Mouse (Mus musculus): ENCODE measurements around the gene Mnt. TPM values are rescaled to one million over a fixed set of nuclear protein-coding genes. Genes with fewer than 3 reads are reported as not detected.

The Mnt gene
- polyA plus RNA-seq, 1 experiment from 2014 or later = 7.3 TPM

DNA sequence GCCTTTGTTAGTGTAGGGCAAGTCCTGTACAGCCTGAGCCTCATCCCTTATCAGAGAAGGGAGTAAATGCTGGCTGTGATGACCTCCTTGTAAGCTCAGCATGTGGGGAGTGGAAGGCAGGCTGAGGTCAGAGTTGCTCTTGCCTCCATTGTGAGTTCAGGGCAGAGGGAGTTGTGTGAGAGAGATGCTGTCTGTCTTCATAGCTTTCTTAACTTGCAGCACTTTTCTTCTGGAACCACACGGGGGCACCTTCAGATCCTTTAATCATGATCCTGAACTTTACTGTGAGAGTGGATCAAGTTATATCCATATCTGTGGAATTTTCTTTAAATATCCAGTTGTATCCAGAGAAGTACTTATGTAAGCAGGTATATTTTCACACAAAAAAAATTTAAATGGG is 9.3 kb upstream of the Mnt start:
- peaks cover 28% of the 10 kb centered on the region for H3K36me3 ChIP-seq
- H3K27me3 ChIP-seq (replicated peaks) = no peaks in the 10 kb centered on the region
- WGBS = 45% methylated on average over 1 of the region's 1 CpGs
- no peak overlapping the region for H3K9ac ChIP-seq (replicated peaks)
- ATAC-seq (ENCODE audit: low FRiP score) = no peak
- no peak overlapping the region for H3K4me3 ChIP-seq (replicated peaks)
- H3K9me3 ChIP-seq (replicated peaks) = no peaks in the 10 kb centered on the region
- H3K27ac ChIP-seq (replicated peaks) = no peak overlapping the region
- H3K4me2 ChIP-seq = no peak overlapping the region
- H3K4me1 ChIP-seq = no peaks in the 10 kb centered on the region

DNA sequence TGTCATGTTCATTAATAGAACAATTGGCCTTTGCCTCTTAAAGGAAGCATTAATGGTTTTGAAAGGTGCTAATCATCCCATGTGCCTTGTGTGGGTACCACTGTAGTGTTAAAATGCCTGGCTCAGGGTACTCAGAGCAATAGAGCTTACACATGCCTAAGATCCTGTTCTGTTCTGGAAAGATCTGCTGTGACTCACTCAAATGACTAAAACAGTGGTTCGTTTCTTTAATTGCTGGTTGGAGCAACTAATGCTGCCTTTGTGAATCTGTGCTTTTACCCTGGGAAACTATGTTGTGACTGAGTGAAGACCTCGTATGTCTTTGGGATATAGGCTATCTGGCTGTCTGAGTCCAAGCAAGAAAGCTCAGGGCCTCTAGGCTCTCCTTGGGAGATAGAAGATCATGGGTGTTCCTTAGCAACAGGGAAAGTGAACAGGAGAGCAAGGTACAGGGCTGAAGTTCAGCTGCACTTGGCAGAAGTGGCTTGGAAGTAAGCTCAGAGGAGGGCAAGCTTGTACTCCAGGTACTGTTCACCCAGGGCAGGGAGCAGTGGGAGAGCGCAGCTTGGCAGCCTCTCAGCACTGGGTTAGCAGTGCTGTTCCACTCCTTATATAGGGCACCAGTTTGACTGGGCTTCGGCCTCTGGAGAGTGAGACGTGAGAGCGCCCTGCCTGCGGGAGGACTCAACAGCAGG is 7.8 kb upstream of the Mnt start:
- WGBS = 86% methylated on average over 7 of the region's 7 CpGs

DNA sequence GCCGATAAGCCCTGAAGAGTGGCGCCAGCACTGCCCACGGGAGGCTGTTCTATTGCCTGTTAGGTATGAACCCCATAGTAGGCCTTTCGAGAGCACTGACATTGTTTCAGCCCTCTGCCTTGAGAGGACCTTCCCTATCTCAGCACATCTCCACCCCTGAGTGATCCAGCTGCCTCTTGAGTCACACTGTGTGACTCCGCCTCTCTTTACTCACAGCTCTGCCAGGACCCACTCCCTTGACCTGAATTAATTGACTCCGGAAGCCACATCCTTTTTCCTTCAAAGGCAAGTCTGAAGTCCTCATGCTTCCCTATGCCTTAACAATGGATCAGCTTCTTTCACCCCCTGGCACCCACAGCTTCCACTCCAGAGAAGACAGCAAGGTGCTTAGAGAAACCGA is 4.6 kb upstream of the Mnt start:
- Histone ChIP-seq H3K9me3 (replicated peaks) (no peaks in the 10 kb centered on the region), H3K4me1 (peaks cover 15% of the 10 kb centered on the region), H3K27me3 (replicated peaks) (no peaks in the 10 kb centered on the region), H3K27ac (replicated peaks) (no peak overlapping the region), H3K9ac (replicated peaks) (no peak overlapping the region), H3K4me3 (replicated peaks) (no peak overlapping the region), H3K36me3 (no peaks in the 10 kb centered on the region), H3K4me2 (no peak overlapping the region)
- no peak for ATAC-seq (ENCODE audit: low FRiP score)
- WGBS = 67% methylated on average over 7 of the region's 7 CpGs

More for the DNA sequence above, 7.8 kb upstream of the Mnt start:
- Histone ChIP-seq H3K27me3 (replicated peaks) (no peaks in the 10 kb centered on the region), H3K27ac (replicated peaks) (no peak overlapping the region), H3K9me3 (replicated peaks) (no peaks in the 10 kb centered on the region), H3K4me1 (no peaks in the 10 kb centered on the region), H3K4me2 (no peak overlapping the region), H3K9ac (replicated peaks) (no peak overlapping the region), H3K4me3 (replicated peaks) (no peak overlapping the region), H3K36me3 (peaks cover 15% of the 10 kb centered on the region)
- no peak for ATAC-seq (ENCODE audit: low FRiP score)

DNA sequence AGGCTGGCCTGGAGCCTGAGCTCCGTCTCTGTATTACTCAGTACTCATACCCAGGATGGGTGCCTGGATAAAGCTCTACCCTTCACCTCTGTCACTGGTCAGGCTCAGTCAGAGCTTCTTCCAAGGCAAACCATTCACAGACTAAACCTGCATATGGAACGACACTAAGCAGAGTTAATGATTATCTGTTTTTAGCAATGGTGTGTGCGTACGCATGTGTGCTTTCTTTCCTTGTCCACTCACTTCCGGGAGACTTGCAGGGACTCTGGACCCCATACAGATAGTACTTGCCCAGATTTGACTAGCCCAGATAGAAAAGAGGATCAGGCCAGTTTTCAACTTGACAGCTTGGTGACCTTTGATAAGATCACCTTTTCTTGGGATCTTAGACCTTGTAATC is 4.0 kb upstream of the Mnt start:
- WGBS = 92% methylated on average over 5 of the region's 5 CpGs
- no peaks in the 10 kb centered on the region for H3K36me3 ChIP-seq
- no peak for ATAC-seq (ENCODE audit: low FRiP score)
- H3K4me2 ChIP-seq = no peak overlapping the region
- H3K27me3 ChIP-seq (replicated peaks) = no peaks in the 10 kb centered on the region
- no peaks in the 10 kb centered on the region for H3K9me3 ChIP-seq (replicated peaks)
- no peak overlapping the region for H3K4me3 ChIP-seq (replicated peaks)
- no peak overlapping the region for H3K9ac ChIP-seq (replicated peaks)
- H3K27ac ChIP-seq (replicated peaks) = no peak overlapping the region
- H3K4me1 ChIP-seq = peaks cover 15% of the 10 kb centered on the region

DNA sequence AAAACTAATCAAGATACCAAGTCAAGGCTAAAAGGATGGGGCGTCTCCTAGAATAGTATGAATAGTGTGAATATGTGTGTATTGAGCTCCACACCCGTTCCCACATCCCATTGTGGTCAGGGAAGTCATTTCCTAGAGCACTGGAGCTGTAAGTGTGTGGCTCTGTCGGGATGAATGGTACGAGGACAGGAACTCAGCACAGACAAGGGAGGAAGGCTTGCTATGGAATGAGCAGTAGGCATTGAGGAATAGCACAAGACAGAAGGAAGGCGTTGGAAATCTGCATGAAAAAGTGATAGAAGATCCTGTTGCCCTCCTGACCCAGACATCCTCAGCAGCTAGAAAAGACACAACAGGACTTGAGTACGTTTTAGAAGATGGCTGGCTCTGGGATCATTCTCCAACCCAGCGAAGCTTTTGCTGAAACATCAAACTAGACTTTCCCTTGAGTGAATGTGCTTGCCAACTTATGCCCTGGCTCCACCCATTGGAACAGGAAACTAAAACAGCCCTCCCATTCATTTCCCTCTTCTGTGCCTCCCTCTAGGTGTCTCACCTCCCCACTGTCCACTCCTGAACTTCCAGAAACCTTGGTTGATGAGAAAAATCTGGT is 2.8 kb upstream of the Mnt start:
- no peak for ATAC-seq (ENCODE audit: low FRiP score)
- no peak overlapping the region for H3K27ac ChIP-seq (replicated peaks)
- H3K27me3 ChIP-seq (replicated peaks) = no peaks in the 10 kb centered on the region
- H3K9ac ChIP-seq (replicated peaks) = no peak overlapping the region
- 79% methylated on average over 7 of the region's 7 CpGs for WGBS
- H3K4me1 ChIP-seq = peaks cover 21% of the 10 kb centered on the region
- no peaks in the 10 kb centered on the region for H3K9me3 ChIP-seq (replicated peaks)
- H3K36me3 ChIP-seq = no peaks in the 10 kb centered on the region
- H3K4me3 ChIP-seq (replicated peaks) = no peak overlapping the region
- H3K4me2 ChIP-seq = no peak overlapping the region

DNA sequence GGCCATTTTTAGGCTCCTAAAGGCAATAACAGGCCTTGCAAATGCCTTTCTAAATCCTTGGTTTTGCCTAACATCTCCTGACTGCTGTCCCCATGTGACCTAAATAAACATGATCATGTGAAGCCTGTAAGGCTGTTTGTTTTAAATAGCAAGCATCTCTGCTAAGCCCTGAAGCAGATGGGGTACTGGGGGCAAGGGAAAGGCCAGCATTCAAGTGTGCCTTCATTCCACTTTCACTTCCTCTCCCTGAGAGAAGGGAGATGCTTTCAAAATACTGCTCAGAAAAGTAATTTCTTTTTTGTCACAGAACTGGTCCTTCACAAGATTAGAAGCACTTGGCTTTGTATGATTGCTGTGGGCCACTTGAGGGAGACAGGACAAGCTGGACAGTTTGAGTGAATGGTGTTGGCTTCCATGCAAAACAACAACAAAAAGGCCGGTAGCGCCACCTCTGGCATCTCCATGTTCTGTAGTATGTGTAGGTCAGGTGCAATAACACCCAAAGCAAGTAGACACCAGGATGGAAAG is 2.3 kb upstream of the Mnt start:
- Histone ChIP-seq H3K4me3 (replicated peaks) (no peak overlapping the region), H3K9ac (replicated peaks) (no peak overlapping the region), H3K4me2 (no peak overlapping the region), H3K36me3 (no peaks in the 10 kb centered on the region), H3K4me1 (peaks cover 27% of the 10 kb centered on the region), H3K27ac (replicated peaks) (no peak overlapping the region), H3K9me3 (replicated peaks) (no peaks in the 10 kb centered on the region), H3K27me3 (replicated peaks) (no peaks in the 10 kb centered on the region)
- ATAC-seq (ENCODE audit: low FRiP score) = no peak
- 25% methylated on average over 2 of the region's 2 CpGs for WGBS

DNA sequence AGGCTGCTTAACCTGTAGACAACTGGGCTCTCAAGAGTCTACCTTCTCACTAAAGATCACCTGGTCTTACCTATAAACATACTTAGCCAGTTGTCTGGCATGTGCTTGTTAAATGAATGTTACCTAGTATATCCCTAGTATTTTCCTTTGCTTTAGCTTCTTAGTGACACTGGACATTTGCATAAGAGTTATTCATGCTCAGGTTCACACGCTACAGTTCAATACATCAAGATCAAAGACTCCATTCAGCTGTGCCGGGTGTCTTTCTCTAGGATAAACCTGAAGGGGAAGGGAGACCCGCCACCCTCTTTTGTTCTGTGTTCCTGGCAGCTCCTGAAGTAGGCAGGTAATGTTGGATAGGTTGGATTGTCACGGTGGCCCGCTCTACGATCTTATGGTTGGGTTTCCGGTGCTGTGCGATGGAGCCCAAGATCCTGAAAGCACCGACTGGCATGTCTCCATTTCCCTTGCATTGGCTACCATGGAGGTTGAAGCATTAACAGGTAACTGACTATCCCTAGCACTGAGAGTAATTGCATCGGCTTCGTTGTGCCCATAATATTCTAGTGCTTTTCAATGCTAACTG is 1.7 kb upstream of the Mnt start:
- Histone ChIP-seq H3K27ac (replicated peaks) (peak overlapping the region; percentile 97), H3K4me3 (replicated peaks) (peak overlapping the region; percentile 99)

DNA sequence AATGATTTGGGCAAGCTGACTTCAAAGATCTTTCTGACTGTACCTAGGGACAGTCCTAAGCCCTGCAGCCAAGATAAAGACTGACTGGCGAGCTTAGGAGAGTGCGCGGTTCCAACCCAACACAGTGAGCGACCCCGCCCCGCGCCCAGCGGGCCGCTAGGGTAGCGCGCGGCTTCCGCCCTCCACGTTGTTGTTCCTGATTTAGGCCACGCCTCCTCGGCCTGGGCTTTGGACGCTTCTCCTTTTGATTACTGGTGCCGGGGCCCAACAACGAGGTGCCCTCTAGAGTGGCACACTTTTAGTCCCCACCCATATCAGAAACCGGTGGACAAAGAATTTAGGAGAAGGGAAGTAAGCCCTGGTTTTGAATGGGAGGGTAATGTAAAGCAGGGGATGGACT is 908 bp upstream of the Mnt start:
- peak overlapping the region; percentile 97 for H3K27ac ChIP-seq (replicated peaks)
- H3K4me2 ChIP-seq = peak overlapping the region; percentile 90
- H3K9ac ChIP-seq (replicated peaks) = peak overlapping the region; percentile 42; the same call in 1 of the 2 replicates
- ATAC-seq (ENCODE audit: low FRiP score) = peak; percentile 28; the same call in 1 of the 2 replicates
- 0% methylated on average over 20 of the region's 20 CpGs for WGBS
- H3K4me1 ChIP-seq = peaks cover 40% of the 10 kb centered on the region
- no peaks in the 10 kb centered on the region for H3K27me3 ChIP-seq (replicated peaks)
- H3K36me3 ChIP-seq = no peaks in the 10 kb centered on the region
- H3K9me3 ChIP-seq (replicated peaks) = no peaks in the 10 kb centered on the region
- H3K4me3 ChIP-seq (replicated peaks) = peak overlapping the region; percentile 99

More for the DNA sequence above, 1.7 kb upstream of the Mnt start:
- H3K27me3 ChIP-seq (replicated peaks) = no peaks in the 10 kb centered on the region
- ATAC-seq (ENCODE audit: low FRiP score) = no peak
- no peaks in the 10 kb centered on the region for H3K36me3 ChIP-seq
- H3K4me1 ChIP-seq = peaks cover 33% of the 10 kb centered on the region
- 0 out of 2 replicates have a peak overlapping the region, but pooled peaks have one; percentile 42 for H3K9ac ChIP-seq (replicated peaks)
- H3K4me2 ChIP-seq = peak overlapping the region; percentile 90
- no peaks in the 10 kb centered on the region for H3K9me3 ChIP-seq (replicated peaks)
- 10% methylated on average over 11 of the region's 11 CpGs for WGBS

DNA sequence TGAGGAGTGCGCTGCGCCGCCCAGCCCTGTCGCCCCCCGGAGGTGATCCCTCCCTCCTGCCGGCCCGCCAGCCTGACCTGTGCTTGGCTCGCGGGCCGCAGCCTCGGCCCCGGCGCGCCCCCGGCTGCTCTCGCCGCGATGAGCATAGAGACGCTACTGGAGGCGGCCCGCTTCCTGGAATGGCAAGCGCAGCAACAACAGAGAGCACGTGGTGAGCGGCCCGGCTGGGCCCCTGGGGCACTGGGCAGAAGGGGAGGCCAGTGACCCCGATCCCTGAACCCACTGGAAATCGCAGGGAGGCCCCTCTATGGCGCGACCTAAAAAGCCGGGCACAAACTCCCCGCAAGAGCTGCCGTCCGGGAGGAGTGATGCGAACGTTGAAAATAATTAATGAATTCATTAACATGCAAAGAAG is 478 bp downstream of the Mnt start:
- ATAC-seq (ENCODE audit: low FRiP score) = peak; percentile 7; the same call in 1 of the 2 replicates
- Histone ChIP-seq H3K4me3 (replicated peaks) (peak overlapping the region; percentile 99), H3K9ac (replicated peaks) (peak overlapping the region; percentile 94), H3K27me3 (replicated peaks) (no peaks in the 10 kb centered on the region), H3K4me2 (peak overlapping the region; percentile 90), H3K9me3 (replicated peaks) (no peaks in the 10 kb centered on the region), H3K27ac (replicated peaks) (peak overlapping the region; percentile 97), H3K36me3 (no peaks in the 10 kb centered on the region), H3K4me1 (peaks cover 51% of the 10 kb centered on the region)
- whole genome bisulfite sequencing = under 1% methylated on average over 35 of the region's 35 CpGs

DNA sequence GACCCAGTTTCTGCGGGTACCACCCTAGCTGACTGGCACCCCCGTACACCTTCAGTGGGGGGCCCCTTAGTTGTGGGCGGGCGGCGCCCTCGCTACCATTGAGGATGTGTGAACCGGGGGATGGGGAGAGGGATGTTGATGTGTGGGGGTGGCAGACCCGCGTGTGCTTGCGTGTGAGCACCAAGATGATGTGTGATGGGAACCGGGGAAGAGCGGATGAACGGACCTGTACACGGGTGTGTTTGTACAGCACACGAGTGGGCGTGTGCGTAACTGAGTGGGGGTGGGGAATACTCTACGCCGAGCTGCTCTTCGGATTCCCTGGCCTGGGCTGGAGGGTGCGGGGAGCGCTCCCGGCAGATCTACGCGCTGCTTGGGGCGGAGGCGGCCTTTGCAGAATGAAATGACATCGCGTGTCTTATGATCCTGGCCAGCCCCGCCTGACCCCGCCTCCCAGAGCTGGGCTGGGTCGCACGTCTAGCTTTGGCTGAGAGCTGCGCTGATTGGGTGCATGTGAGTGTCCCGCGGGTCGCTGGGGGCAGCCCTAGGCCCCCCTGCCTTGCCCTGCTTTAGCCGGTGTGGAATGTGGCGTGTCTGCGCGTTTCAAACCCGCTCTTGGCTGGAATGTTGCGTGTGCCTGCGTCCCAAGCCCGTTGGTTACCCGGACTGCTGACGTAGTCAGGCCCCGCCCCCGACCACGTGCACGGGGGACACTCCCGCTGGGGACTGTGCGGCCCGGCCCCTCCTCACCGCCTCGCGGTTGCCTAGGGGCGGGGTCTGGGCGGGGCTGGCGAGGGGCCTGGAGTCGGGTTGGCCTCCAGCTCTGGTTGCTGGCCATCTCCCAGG is 1.1 kb downstream of the Mnt start:
- no peaks in the 10 kb centered on the region for H3K36me3 ChIP-seq

DNA sequence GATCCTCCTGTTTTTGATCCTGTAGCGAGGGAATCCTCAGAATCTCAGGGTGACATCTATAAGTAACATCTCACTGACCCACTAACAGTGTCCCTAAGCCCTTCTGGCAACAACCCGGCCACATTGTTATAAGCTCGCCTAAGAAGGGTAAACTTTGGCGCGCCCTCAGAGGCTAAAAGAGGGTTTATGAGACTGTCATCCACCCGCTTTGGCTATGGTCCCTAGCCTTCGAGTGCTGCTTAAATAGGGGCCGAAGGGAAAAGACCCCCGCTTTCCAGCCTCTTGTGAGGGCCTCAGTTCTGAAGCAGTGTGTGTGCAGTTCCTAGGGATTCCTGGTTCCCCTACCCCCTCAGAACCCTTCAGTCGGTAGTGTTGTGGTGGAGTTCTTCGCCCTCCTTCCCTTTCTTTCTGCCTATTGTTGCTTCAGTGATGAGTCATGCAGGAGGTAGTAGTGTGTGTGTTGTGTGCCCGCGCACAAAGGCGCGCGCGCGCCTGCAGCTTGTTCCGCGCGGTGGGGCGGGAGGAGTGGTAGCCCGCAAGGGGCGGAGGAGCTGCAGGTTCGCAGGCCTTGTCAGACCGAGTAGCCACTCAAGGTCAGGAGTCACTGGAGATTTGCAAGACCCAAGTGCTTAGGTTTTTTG is 1.9 kb downstream of the Mnt start:
- no peaks in the 10 kb centered on the region for H3K27me3 ChIP-seq (replicated peaks)
- peak overlapping the region; percentile 90 for H3K4me2 ChIP-seq
- H3K27ac ChIP-seq (replicated peaks) = peak overlapping the region; percentile 97
- H3K4me3 ChIP-seq (replicated peaks) = peak overlapping the region; percentile 99
- WGBS = under 1% methylated on average over 26 of the region's 26 CpGs
- H3K36me3 ChIP-seq = no peaks in the 10 kb centered on the region
- H3K4me1 ChIP-seq = peaks cover 63% of the 10 kb centered on the region
- peak overlapping the region; percentile 94 for H3K9ac ChIP-seq (replicated peaks)
- no peak for ATAC-seq (ENCODE audit: low FRiP score)
- H3K9me3 ChIP-seq (replicated peaks) = no peaks in the 10 kb centered on the region

More for the DNA sequence above, 1.1 kb downstream of the Mnt start:
- H3K4me1 ChIP-seq = peaks cover 55% of the 10 kb centered on the region
- H3K4me3 ChIP-seq (replicated peaks) = peak overlapping the region; percentile 99
- peak overlapping the region; percentile 94 for H3K9ac ChIP-seq (replicated peaks)
- H3K27me3 ChIP-seq (replicated peaks) = no peaks in the 10 kb centered on the region
- peak overlapping the region; percentile 90 for H3K4me2 ChIP-seq
- peak; percentile 74 for ATAC-seq (ENCODE audit: low FRiP score)
- under 1% methylated on average over 61 of the region's 61 CpGs for WGBS
- H3K9me3 ChIP-seq (replicated peaks) = no peaks in the 10 kb centered on the region
- H3K27ac ChIP-seq (replicated peaks) = peak overlapping the region; percentile 97

Measured in neural tube, embryonic 15.5 days (tissue).